Mouse (Mus musculus) heart, embryonic 15.5 days (tissue): Measurements from ENCODE around the gene Clip2. TPM values are rescaled to one million over a fixed set of nuclear protein-coding genes. Genes with fewer than 3 reads are reported as not detected.

Experiments
- ATAC-seq: fragments of 200-750 bp; cut with Nextera tagmentation; replicated peaks from 2 replicates; pipeline ENCODE4 v1.8.0; 2017; ENCODE audit warnings: low read depth, moderate TSS enrichment; ENCODE audit not compliant: insufficient number of reproducible peaks, insufficient read depth, low FRiP score
- H3K27ac ChIP-seq: fragments of 300-500 bp; sonication (generic); 2 replicates; pipeline ENCODE4 v1.5.1; 2015; ENCODE audit warnings: mild to moderate bottlenecking, inconsistent platforms
- H3K27me3 ChIP-seq: fragments of 300-500 bp; sonication (generic); 2 replicates; pipeline ENCODE4 v1.6.1; 2015; ENCODE audit warnings: inconsistent platforms
- H3K36me3 ChIP-seq: fragments of 300-500 bp; sonication (generic); 2 replicates; pipeline ENCODE4 v1.6.1; 2015; ENCODE audit warnings: mild to moderate bottlenecking, inconsistent platforms
- H3K4me1 ChIP-seq: fragments of 300-500 bp; sonication (generic); replicated peaks from 2 replicates; pipeline ENCODE4 v1.6.1; 2015; ENCODE audit warnings: inconsistent platforms
- H3K4me2 ChIP-seq: fragments of 300-500 bp; sonication (generic); 2 replicates; pipeline ENCODE4 v1.6.1; 2015; ENCODE audit warnings: inconsistent platforms, mild to moderate bottlenecking, moderate library complexity
- H3K4me3 ChIP-seq: fragments of 300-500 bp; sonication (generic); 2 replicates; pipeline ENCODE4 v1.5.1; 2015; ENCODE audit warnings: mild to moderate bottlenecking, inconsistent platforms
- H3K9ac ChIP-seq: fragments of 300-500 bp; sonication (generic); 2 replicates; pipeline ENCODE4 v1.6.1; 2015; ENCODE audit warnings: mild to moderate bottlenecking, inconsistent platforms
- H3K9me3 ChIP-seq: fragments of 300-500 bp; sonication (generic); replicated peaks from 2 replicates; pipeline ENCODE4 v1.6.1; 2016; ENCODE audit warnings: inconsistent platforms
- WGBS: fragments of 180-500 bp; shearing (Covaris S2); methylation state at CpG from one replicate; pipeline ENCODE4 v1.1.7; 2015; ENCODE audit warnings: mixed read lengths; 5-methylcytosine and 5-hydroxymethylcytosine counted together
- polyA plus RNA-seq: library from polyadenylated mRNA; unstranded; fragments of >200 nt; fragmentation: Nextera tagmentation; extraction: Ambion mirVana; gene quantifications from 2 replicates; pipeline ENCODE4 v1.2.1, GENCODE M21; 2015

Clip2 gene
- polyA plus RNA-seq, 1 experiment from 2014 or later, result 1.4 TPM

- H3K4me2 ChIP-seq, result no peak overlapping the region
- H3K27me3 ChIP-seq, result no peaks in the 10 kb centered on the region
- ATAC-seq, result no peak
- WGBS, result 89% methylated on average over 26 of the region's 26 CpGs
- no peaks in the 10 kb centered on the region for H3K4me1 ChIP-seq
- H3K9ac ChIP-seq, result no peak overlapping the region
- no peak overlapping the region for H3K4me3 ChIP-seq
- H3K9me3 ChIP-seq, result no peaks in the 10 kb centered on the region
- H3K27ac ChIP-seq, result no peak overlapping the region
- H3K36me3 ChIP-seq, result peaks cover 15% of the 10 kb centered on the region; the same call in 1 of the 2 replicates
These were observed 29.7 kb downstream of the Clip2 start for GRCm38 (mm10) chr5:134522524-134522923.

GRCm38 (mm10) chr5:134521806-134522205 is 30.4 kb downstream of the Clip2 start:
- WGBS, result 58% methylated on average over 7 of the region's 7 CpGs
- peaks cover 22% of the 10 kb centered on the region for H3K36me3 ChIP-seq
- H3K27me3 ChIP-seq, result no peaks in the 10 kb centered on the region
- no peak; the same call in 1 of the 2 replicates for ATAC-seq
- no peak overlapping the region for H3K4me2 ChIP-seq
- H3K9me3 ChIP-seq, result no peaks in the 10 kb centered on the region
- H3K4me1 ChIP-seq, result no peaks in the 10 kb centered on the region
- no peak overlapping the region for H3K4me3 ChIP-seq
- H3K9ac ChIP-seq, result no peak overlapping the region
- H3K27ac ChIP-seq, result no peak overlapping the region

GRCm38 (mm10) chr5:134521131-134521530 is 31.1 kb downstream of the Clip2 start:
- peaks cover 29% of the 10 kb centered on the region for H3K36me3 ChIP-seq
- WGBS, result 89% methylated on average over 2 of the region's 2 CpGs
- no peaks in the 10 kb centered on the region for H3K27me3 ChIP-seq
- no peaks in the 10 kb centered on the region for H3K9me3 ChIP-seq
- ATAC-seq, result no peak
- H3K4me1 ChIP-seq, result no peaks in the 10 kb centered on the region
- H3K4me2 ChIP-seq, result no peak overlapping the region
- no peak overlapping the region for H3K27ac ChIP-seq
- no peak overlapping the region for H3K9ac ChIP-seq
- no peak overlapping the region for H3K4me3 ChIP-seq

GRCm38 (mm10) chr5:134520120-134520519 is 32.1 kb downstream of the Clip2 start:
- H3K36me3 ChIP-seq, result peaks cover 36% of the 10 kb centered on the region
- H3K9ac ChIP-seq, result no peak overlapping the region
- H3K27me3 ChIP-seq, result no peaks in the 10 kb centered on the region
- 84% methylated on average over 4 of the region's 4 CpGs for WGBS
- H3K4me1 ChIP-seq, result no peaks in the 10 kb centered on the region
- ATAC-seq, result no peak
- no peaks in the 10 kb centered on the region for H3K9me3 ChIP-seq
- no peak overlapping the region for H3K4me3 ChIP-seq
- H3K4me2 ChIP-seq, result no peak overlapping the region
- H3K27ac ChIP-seq, result no peak overlapping the region

- Histone ChIP-seq H3K9me3 (no peaks in the 10 kb centered on the region), H3K27ac (no peak overlapping the region), H3K4me3 (no peak overlapping the region), H3K36me3 (peaks cover 43% of the 10 kb centered on the region), H3K4me2 (no peak overlapping the region), H3K27me3 (no peaks in the 10 kb centered on the region), H3K9ac (no peak overlapping the region), H3K4me1 (no peaks in the 10 kb centered on the region)
- 92% methylated on average over 5 of the region's 5 CpGs for WGBS
- ATAC-seq, result no peak
These were observed 32.8 kb downstream of the Clip2 start for GRCm38 (mm10) chr5:134519471-134519870.

- 33% methylated on average over 5 of the region's 5 CpGs for WGBS
- ATAC-seq, result peak; percentile 50; the same call in 1 of the 2 replicates
- no peaks in the 10 kb centered on the region for H3K27me3 ChIP-seq
- no peak overlapping the region for H3K4me3 ChIP-seq
- no peak overlapping the region for H3K9ac ChIP-seq
- no peaks in the 10 kb centered on the region for H3K9me3 ChIP-seq
- H3K4me2 ChIP-seq, result no peak overlapping the region
- peaks cover 8% of the 10 kb centered on the region for H3K4me1 ChIP-seq
- no peak overlapping the region for H3K27ac ChIP-seq
- peaks cover 28% of the 10 kb centered on the region for H3K36me3 ChIP-seq
These were observed 40.1 kb downstream of the Clip2 start for GRCm38 (mm10) chr5:134512086-134512485.

- H3K4me1 ChIP-seq, result peaks cover 8% of the 10 kb centered on the region
- no peak overlapping the region for H3K27ac ChIP-seq
- H3K27me3 ChIP-seq, result no peaks in the 10 kb centered on the region
- no peaks in the 10 kb centered on the region for H3K9me3 ChIP-seq
- peaks cover 13% of the 10 kb centered on the region; the same call in 1 of the 2 replicates for H3K36me3 ChIP-seq
- 87% methylated on average over 5 of the region's 5 CpGs for WGBS
- H3K4me3 ChIP-seq, result no peak overlapping the region
- H3K9ac ChIP-seq, result no peak overlapping the region
- no peak for ATAC-seq
- H3K4me2 ChIP-seq, result no peak overlapping the region
These were observed 42.0 kb downstream of the Clip2 start for GRCm38 (mm10) chr5:134510266-134510665.

- WGBS, result 77% methylated on average over 5 of the region's 5 CpGs
- Histone ChIP-seq H3K4me1 (peaks cover 8% of the 10 kb centered on the region), H3K36me3 (0 out of 2 replicates have a peak, but pooled peaks cover 5% of the 10 kb centered on the region), H3K27me3 (no peaks in the 10 kb centered on the region), H3K9me3 (no peaks in the 10 kb centered on the region), H3K4me3 (no peak overlapping the region), H3K27ac (no peak overlapping the region), H3K9ac (no peak overlapping the region), H3K4me2 (no peak overlapping the region)
- ATAC-seq, result no peak
These were observed 43.3 kb downstream of the Clip2 start for GRCm38 (mm10) chr5:134508965-134509364.

GRCm38 (mm10) chr5:134507859-134508399 is 44.3 kb downstream of the Clip2 start:
- WGBS, result 65% methylated on average over 5 of the region's 5 CpGs
- H3K9me3 ChIP-seq, result no peaks in the 10 kb centered on the region
- H3K9ac ChIP-seq, result no peak overlapping the region
- no peak overlapping the region for H3K27ac ChIP-seq
- no peak overlapping the region for H3K4me2 ChIP-seq
- no peak for ATAC-seq
- H3K4me3 ChIP-seq, result no peak overlapping the region
- H3K27me3 ChIP-seq, result no peaks in the 10 kb centered on the region
- H3K36me3 ChIP-seq, result peaks cover 8% of the 10 kb centered on the region
- peaks cover 8% of the 10 kb centered on the region for H3K4me1 ChIP-seq

GRCm38 (mm10) chr5:134507307-134507706 is 44.9 kb downstream of the Clip2 start:
- H3K4me2 ChIP-seq, result no peak overlapping the region
- peaks cover 6% of the 10 kb centered on the region for H3K4me1 ChIP-seq
- H3K9me3 ChIP-seq, result no peaks in the 10 kb centered on the region
- no peaks in the 10 kb centered on the region for H3K27me3 ChIP-seq
- no peak overlapping the region for H3K27ac ChIP-seq
- H3K4me3 ChIP-seq, result no peak overlapping the region
- H3K9ac ChIP-seq, result no peak overlapping the region
- ATAC-seq, result no peak
- 21% methylated on average over 10 of the region's 10 CpGs for WGBS
- H3K36me3 ChIP-seq, result peaks cover 12% of the 10 kb centered on the region

- 66% methylated on average over 9 of the region's 9 CpGs for WGBS
- H3K9ac ChIP-seq, result no peak overlapping the region
- ATAC-seq, result no peak
- H3K4me3 ChIP-seq, result no peak overlapping the region
- no peak overlapping the region for H3K27ac ChIP-seq
- no peaks in the 10 kb centered on the region for H3K4me1 ChIP-seq
- H3K36me3 ChIP-seq, result peaks cover 17% of the 10 kb centered on the region
- H3K4me2 ChIP-seq, result no peak overlapping the region
- no peaks in the 10 kb centered on the region for H3K9me3 ChIP-seq
- H3K27me3 ChIP-seq, result no peaks in the 10 kb centered on the region
These were observed 46.4 kb downstream of the Clip2 start for GRCm38 (mm10) chr5:134505810-134506292.

GRCm38 (mm10) chr5:134502591-134502990 is 49.6 kb downstream of the Clip2 start:
- no peak overlapping the region for H3K4me2 ChIP-seq
- H3K36me3 ChIP-seq, result peaks cover 17% of the 10 kb centered on the region
- H3K27me3 ChIP-seq, result no peaks in the 10 kb centered on the region
- H3K4me1 ChIP-seq, result no peaks in the 10 kb centered on the region
- H3K9me3 ChIP-seq, result no peaks in the 10 kb centered on the region
- no peak overlapping the region for H3K27ac ChIP-seq
- no peak for ATAC-seq
- no peak overlapping the region for H3K9ac ChIP-seq
- 93% methylated on average over 18 of the region's 18 CpGs for WGBS
- H3K4me3 ChIP-seq, result no peak overlapping the region
